Mouse (Mus musculus) inflammation-experienced regulatory T-cells, adult 6 months (primary cell): ENCODE results near the gene Fbxo39. TPM values are rescaled to one million over a fixed set of nuclear protein-coding genes. Genes with fewer than 3 reads are reported as not detected.

Experiments
- ATAC-seq: one replicate; pipeline ENCODE4 v1.8.0; 2017
- polyA plus RNA-seq, 3 experiments: library from polyadenylated mRNA; unstranded; fragments of 100-300 nt; shearing (Covaris generic); gene quantifications; one replicate each; pipeline ENCODE4 v1.2.1; 2017

Fbxo39 gene
- polyA plus RNA-seq, 3 experiments from 2014 or later, result not detected

- no peak for ATAC-seq
Observed at GRCm38 (mm10) chr11:72363523-72364240, 49.4 kb downstream of the Fbxo39 start.

GRCm38 (mm10) chr11:72364526-72364925 is 50.3 kb downstream of the Fbxo39 start:
- no peak for ATAC-seq

- ATAC-seq, result no peak
Observed at GRCm38 (mm10) chr11:72366126-72366525, 51.9 kb downstream of the Fbxo39 start.

- ATAC-seq, result no peak
Observed at GRCm38 (mm10) chr11:72367934-72368674, 53.9 kb downstream of the Fbxo39 start.

Other genes starting within 250 kb of the Fbxo39 start
- gene Pitpnm3, start 178.7 kb upstream of the Fbxo39 start, polyA plus RNA-seq, result not detected
- gene Gm43951, start 107.6 kb upstream of the Fbxo39 start, polyA plus RNA-seq, result not detected
- gene 4933427D14Rik, start 107.0 kb upstream of the Fbxo39 start, polyA plus RNA-seq, result 10 to 100 TPM; 16.7 to 27.9 (median 22.9) TPM
- gene Txndc17, start 106.9 kb upstream of the Fbxo39 start, polyA plus RNA-seq, result 100 to 1,000 TPM; 106 to 179 (median 111) TPM
- gene Med31, start 98.9 kb upstream of the Fbxo39 start, polyA plus RNA-seq, result 10 to 100 TPM; 18.1 to 26.9 (median 22.3) TPM
- not detected for gene Slc13a5, start 47.2 kb upstream of the Fbxo39 start, polyA plus RNA-seq
- 100 to 1,000 TPM in 1 of 3 experiments, 10 to 100 TPM in 2; 45.3 to 118 (median 50.4) TPM for gene Xaf1, start 12.8 kb upstream of the Fbxo39 start, polyA plus RNA-seq
- not detected for gene Tekt1, start 48.0 kb downstream of the Fbxo39 start, polyA plus RNA-seq
- not detected for gene Smtnl2, start 97.3 kb downstream of the Fbxo39 start, polyA plus RNA-seq
- not detected for gene Ggt6, start 121.1 kb downstream of the Fbxo39 start, polyA plus RNA-seq
- 10 to 100 TPM; 46.1 to 71.2 (median 64.1) TPM for gene Mybbp1a, start 126.9 kb downstream of the Fbxo39 start, polyA plus RNA-seq
- not detected for gene Spns2, start 175.5 kb downstream of the Fbxo39 start, polyA plus RNA-seq
- 1 to 10 TPM in 1 of 3 experiments, under 1 TPM in 2; 0.24 to 1.2 (median 0.25) TPM for gene Spns3, start 236.1 kb downstream of the Fbxo39 start, polyA plus RNA-seq